Mouse (Mus musculus): ENCODE measurements around the gene Sipa1l3. TPM values are rescaled to one million over a fixed set of nuclear protein-coding genes. Genes with fewer than 3 reads are reported as not detected.

The Sipa1l3 gene
- total RNA-seq, 2 experiments from 2014 or later, result 7.8 to 13.1 TPM

- no peak for DNase-seq
- intact Hi-C loops (cut with DNase I; ENCODE audit: low total_unique reads), result no loop called here
Observed at GRCm38 (mm10) chr7:29355406-29355805, 163.0 kb downstream of the Sipa1l3 start.

- intact Hi-C loops (cut with DNase I; ENCODE audit: low total_unique reads), result no loop called here
- peak; percentile 79 for DNase-seq
Observed at GRCm38 (mm10) chr7:29354161-29354560, 164.3 kb downstream of the Sipa1l3 start.

- intact Hi-C loops (cut with DNase I; ENCODE audit: low total_unique reads), result no loop called here
- no peak for DNase-seq
Observed at GRCm38 (mm10) chr7:29352246-29352645, 166.2 kb downstream of the Sipa1l3 start.

GRCm38 (mm10) chr7:29350489-29350888, 168.0 kb downstream of the Sipa1l3 start:
- intact Hi-C loops (cut with DNase I; ENCODE audit: low total_unique reads), result no loop called here
- DNase-seq, result no peak

- intact Hi-C loops (cut with DNase I; ENCODE audit: low total_unique reads), result no loop called here
- DNase-seq, result no peak
Observed at GRCm38 (mm10) chr7:29346212-29346611, 172.2 kb downstream of the Sipa1l3 start.

- DNase-seq, result no peak
- intact Hi-C loops (cut with DNase I; ENCODE audit: low total_unique reads), result no loop called here
Observed at GRCm38 (mm10) chr7:29345534-29345933, 172.9 kb downstream of the Sipa1l3 start.

- intact Hi-C loops (cut with DNase I; ENCODE audit: low total_unique reads), result no loop called here
- DNase-seq, result no peak
Observed at GRCm38 (mm10) chr7:29343746-29344145, 174.7 kb downstream of the Sipa1l3 start.

- DNase-seq, result no peak
- intact Hi-C loops (cut with DNase I; ENCODE audit: low total_unique reads), result no loop called here
Observed at GRCm38 (mm10) chr7:29342489-29343092, 175.8 kb downstream of the Sipa1l3 start.

GRCm38 (mm10) chr7:29341722-29342121, 176.7 kb downstream of the Sipa1l3 start:
- DNase-seq, result no peak
- intact Hi-C loops (cut with DNase I; ENCODE audit: low total_unique reads), result no loop called here

- no peak for DNase-seq
- intact Hi-C loops (cut with DNase I; ENCODE audit: low total_unique reads), result no loop called here
Observed at GRCm38 (mm10) chr7:29340838-29341237, 177.6 kb downstream of the Sipa1l3 start.

- intact Hi-C loops (cut with DNase I; ENCODE audit: low total_unique reads), result no loop called here
- no peak for DNase-seq
Observed at GRCm38 (mm10) chr7:29340247-29340646, 178.2 kb downstream of the Sipa1l3 start.

- intact Hi-C loops (cut with DNase I; ENCODE audit: low total_unique reads), result no loop called here
- no peak for DNase-seq
Observed at GRCm38 (mm10) chr7:29338984-29339679, 179.3 kb downstream of the Sipa1l3 start.

GRCm38 (mm10) chr7:29338351-29338919, 180.0 kb downstream of the Sipa1l3 start:
- intact Hi-C loops (cut with DNase I; ENCODE audit: low total_unique reads), result no loop called here
- no peak for DNase-seq

GRCm38 (mm10) chr7:29337766-29338165, 180.7 kb downstream of the Sipa1l3 start:
- intact Hi-C loops (cut with DNase I; ENCODE audit: low total_unique reads), result no loop called here
- DNase-seq, result no peak

GRCm38 (mm10) chr7:29336795-29337319, 181.6 kb downstream of the Sipa1l3 start:
- no peak for DNase-seq
- intact Hi-C loops (cut with DNase I; ENCODE audit: low total_unique reads), result no loop called here

GRCm38 (mm10) chr7:29335841-29336671, 182.4 kb downstream of the Sipa1l3 start:
- DNase-seq, result no peak
- intact Hi-C loops (cut with DNase I; ENCODE audit: low total_unique reads), result no loop called here

- DNase-seq, result no peak
- intact Hi-C loops (cut with DNase I; ENCODE audit: low total_unique reads), result no loop called here
Observed at GRCm38 (mm10) chr7:29335276-29335675, 183.2 kb downstream of the Sipa1l3 start.

- intact Hi-C loops (cut with DNase I; ENCODE audit: low total_unique reads), result no loop called here
- DNase-seq, result no peak
Observed at GRCm38 (mm10) chr7:29334156-29334555, 184.3 kb downstream of the Sipa1l3 start.

GRCm38 (mm10) chr7:29328984-29329383, 189.5 kb downstream of the Sipa1l3 start:
- intact Hi-C loops (cut with DNase I; ENCODE audit: low total_unique reads), result no loop called here
- DNase-seq, result no peak

- DNase-seq, result no peak
- intact Hi-C loops (cut with DNase I; ENCODE audit: low total_unique reads), result no loop called here
Observed at GRCm38 (mm10) chr7:29327087-29327486, 191.4 kb downstream of the Sipa1l3 start.
